In genomic region chr6:127561231-127562020, GRCm38 (mm10) we compare ENCODE assay signal across 8 mouse cellular contexts. TPM values are rescaled to one million over a fixed set of nuclear protein-coding genes. Genes with fewer than 3 reads are reported as not detected.
DNase-seq lines count a peak whose midpoint lies in the region; ATAC-seq and TF ChIP-seq lines count a peak whose summit lies in the region.

Gene Cracr2a (plus strand): TSS chr6:127561338.

- peak within 1 kb of the TSS; percentile 56 for H3K9ac ChIP-seq in hindbrain, embryonic 16.5 days (ENCODE audit: low read depth, low read length)

- H3K27me3 ChIP-seq in hindbrain, embryonic 16.5 days (replicated peaks; ENCODE audit: control insufficient read depth, insufficient read depth, low read length): 0 out of 2 replicates have a peak, but pooled peaks cover 4% of the 10 kb centered on the region

- intact Hi-C loops in gastrocnemius, adult 2 months (cut with DNase I): loop anchor here (2.0 to 5.0 kb wide), 2 partner anchors 21 to 66 kb away; no protein-coding TSS in a partner anchor
- intact Hi-C loops in left cerebral cortex, adult 2 months (cut with DNase I): loop anchor here (2.0 kb wide), 1 partner anchor 21 kb away; no protein-coding TSS in a partner anchor

- H3K27ac ChIP-seq in cortical plate, adult 2 months (ENCODE audit: insufficient read depth, low read length): no peak within 1 kb of the TSS
- peak within 1 kb of the TSS; percentile 67 for H3K27ac ChIP-seq in gastrocnemius, adult 2 months
- H3K27ac ChIP-seq in hindbrain, embryonic 16.5 days (ENCODE audit: low read depth, low read length): no peak within 1 kb of the TSS
- H3K27ac ChIP-seq in left cerebral cortex, adult 2 months: peak within 1 kb of the TSS; percentile 64
- peak within 1 kb of the TSS; percentile 44; the same call in 1 of the 2 replicates for H3K27ac ChIP-seq in macrophage

- H3K79me2 ChIP-seq in macrophage (ENCODE audit: inconsistent target): no peaks in the 10 kb centered on the region

- H3K4me3 ChIP-seq in cortical plate, adult 2 months (ENCODE audit: insufficient read depth, low read length): peak within 1 kb of the TSS; percentile 45
- H3K4me3 ChIP-seq in gastrocnemius, adult 2 months: peak within 1 kb of the TSS; percentile 83
- H3K4me3 ChIP-seq in hindbrain, embryonic 16.5 days (ENCODE audit: low read length): peak within 1 kb of the TSS; percentile 46
- H3K4me3 ChIP-seq in left cerebral cortex, adult 2 months: peak within 1 kb of the TSS; percentile 52
- peak within 1 kb of the TSS; percentile 64 for H3K4me3 ChIP-seq in macrophage (ENCODE audit: inconsistent target)

- no peaks in the 10 kb centered on the region for H3K4me1 ChIP-seq in cortical plate, adult 2 months (ENCODE audit: control insufficient read depth, insufficient read depth, low read length)
- H3K4me1 ChIP-seq in hindbrain, embryonic 16.5 days (ENCODE audit: control insufficient read depth, insufficient read depth, low read depth, low read length): peaks cover 7% of the 10 kb centered on the region

- WGBS in hindbrain, embryonic 16.5 days: 0% methylated on average over 22 of the region's 22 CpGs
- under 1% methylated on average over 22 of the region's 22 CpGs for WGBS in macrophage (ENCODE audit: missing documents)

- peak within 1 kb of the TSS; percentile 87 for H3K4me2 ChIP-seq in hindbrain, embryonic 16.5 days (ENCODE audit: low read length)

- ATAC-seq in hindbrain, embryonic 16.5 days: peak; percentile 93

- peak; percentile 71 for DNase-seq in adipocyte (ENCODE audit: low spot score)
- peak; percentile 87 for DNase-seq in gastrocnemius, adult 2 months
- DNase-seq in left cerebral cortex, adult 2 months (ENCODE audit: extremely low spot score in 1 of 2, low spot score in 2 of 2): peak; percentile 68 to 73
- peak; percentile 77 for DNase-seq in right cerebral cortex, adult 18-20 months
- DNase-seq in urinary bladder, adult 2 months (ENCODE audit: low spot score): peak; percentile 58

- peak; percentile 53 for TF ChIP-seq CTCF in cortical plate, adult 2 months (IDR thresholded peaks at IDR 0.05; ENCODE audit: extremely low read depth, insufficient read depth, low read length)
- peak; percentile 65 for TF ChIP-seq CTCF in gastrocnemius, adult 2 months (IDR thresholded peaks at IDR 0.05)
- peak; percentile 62 for TF ChIP-seq CTCF in left cerebral cortex, adult 2 months (IDR thresholded peaks at IDR 0.05)

- TF ChIP-seq POLR2A in cortical plate, adult 2 months (IDR thresholded peaks at IDR 0.05; ENCODE audit: extremely low read depth, insufficient read depth, low read length): no peak

- no peaks in the 10 kb centered on the region for H3K9me3 ChIP-seq in hindbrain, embryonic 16.5 days (ENCODE audit: control insufficient read depth, low read length)

- no peaks in the 10 kb centered on the region for H3K36me3 ChIP-seq in hindbrain, embryonic 16.5 days (ENCODE audit: control insufficient read depth, insufficient read depth, low read length)
- no peaks in the 10 kb centered on the region for H3K36me3 ChIP-seq in macrophage (ENCODE audit: inconsistent target)

RNA-seq across cellular contexts. Expression of gene Cracr2a, which starts in this region (rescaled TPM):
- 1.2 and 1.4 TPM in 2 replicates for polyA plus RNA-seq in cortical plate, adult 2 months (2012; rRNA removed)
- total RNA-seq in gastrocnemius, adult 2 months (2021): under 1 TPM; 0.08 to 0.36 TPM
- 0.57 and 1.2 TPM in 2 replicates for polyA plus RNA-seq in hindbrain, embryonic 16.5 days (2015; fragmentation: Nextera tagmentation; extraction: Ambion mirVana)
- total RNA-seq in left cerebral cortex, adult 2 months (2021): 1 to 10 TPM; 2.6 to 3.1 TPM
- 10 to 100 TPM; 13.6 to 61.0 (median 29.5) TPM for total RNA-seq in macrophage (2018; cell fraction: chromatin; rRNA removed)
- total RNA-seq in macrophage (2018; cell fraction: cytosol; rRNA removed): 1 to 10 TPM in 25 of 26 experiments, under 1 TPM in 1; 0.96 to 2.9 (median 1.9) TPM
- 10 to 100 TPM in 15 of 26 experiments, 1 to 10 TPM in 11; 2.8 to 31.6 (median 10.8) TPM for total RNA-seq in macrophage (2018; cell fraction: nucleus; rRNA removed)
- 1.2 to 2.2 TPM (median 2.0 TPM) in 3 replicates for polyA plus RNA-seq in macrophage (2018)
- 0.96 and 1.7 TPM in 2 replicates for polyA plus RNA-seq in urinary bladder, adult 2 months (2012; rRNA removed)

Comparison
In these comparisons a context has a peak if more than half of its experiments do, and no peak if none do; other contexts are left out.
1. Peak in DNase-seq, H3K4me3 ChIP-seq and H3K27ac ChIP-seq in gastrocnemius, adult 2 months; RNA of the gene not detected or under 1 TPM.
2. H3K27ac ChIP-seq: peak in left cerebral cortex, adult 2 months (single experiment) and macrophage (single experiment); none in cortical plate, adult 2 months (single experiment) and hindbrain, embryonic 16.5 days (single experiment).
3. Peak in every context shown above with its lines, with median percentiles within 50 percentile points of each other: DNase-seq, H3K4me3 ChIP-seq and CTCF ChIP-seq.